Mouse (Mus musculus) liver, postnatal 0 days (tissue): ENCODE results near the gene Ramp2.

Source experiments
- CTCF ChIP-seq: sonication (generic); IDR thresholded peaks from 2 replicates; pipeline ENCODE4 v1.5.1; 2016; ENCODE audit warnings: antibody characterized with exemption, low read depth
- EP300 ChIP-seq: IDR thresholded peaks from 2 replicates; pipeline ENCODE4 v1.6.1; 2016; ENCODE audit warnings: antibody characterized with exemption, low read depth, mild to moderate bottlenecking

DNA sequence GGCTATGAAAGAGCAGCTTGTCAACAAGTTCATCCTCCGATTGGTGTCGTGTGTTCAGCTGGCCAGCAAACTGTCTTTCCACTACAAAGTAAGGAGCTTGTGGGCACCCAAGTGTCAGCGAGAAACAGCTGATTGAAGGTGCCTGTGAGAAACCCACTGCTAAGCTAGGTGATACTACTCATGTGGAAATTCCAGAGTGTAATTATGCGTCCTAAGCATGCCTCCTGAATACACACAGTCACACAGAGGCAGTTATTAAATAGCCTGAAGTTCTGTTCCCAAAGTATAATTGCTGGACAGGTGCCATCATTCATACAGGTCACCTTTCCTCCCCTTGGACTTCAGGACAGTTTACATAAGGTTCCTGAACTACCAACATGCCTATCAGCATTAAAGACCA lies 38.0 kb downstream of the Ramp2 start:
- no peak for TF ChIP-seq EP300
- no peak for TF ChIP-seq CTCF
